Mouse (Mus musculus) brown adipose tissue, adult 24 weeks (tissue): ENCODE results near the gene Gm49510. TPM values are rescaled to one million over a fixed set of nuclear protein-coding genes. Genes with fewer than 3 reads are reported as not detected.
"Not testable (repeated sequence)": the region's sequence is repeated elsewhere in the genome, so short reads cannot be mapped to it uniquely, and the experiment has no call there.

Experiments used
- H3K27ac ChIP-seq: fragments of 200-500 bp; replicated peaks from 2 replicates; pipeline ENCODE4 v1.5.1; 2012; ENCODE audit warnings: low read depth, mild to moderate bottlenecking, low read length
- H3K4me1 ChIP-seq: fragments of 200-500 bp; 2 replicates; pipeline ENCODE4 v1.6.1; 2012; ENCODE audit warnings: low read length, mixed read lengths; ENCODE audit not compliant: control insufficient read depth, insufficient read depth, insufficient read length
- H3K4me3 ChIP-seq: fragments of 200-500 bp; 2 replicates; pipeline ENCODE4 v1.5.1; 2012; ENCODE audit warnings: low read depth, mild to moderate bottlenecking, low read length, moderate library complexity; ENCODE audit not compliant: insufficient read depth
- polyA plus RNA-seq: library from polyadenylated mRNA; stranded (reverse); fragments of >200 nt; gene quantifications from 2 replicates; pipeline ENCODE4 v1.2.4, GENCODE M21; 2012; ENCODE audit not compliant: missing spikeins, insufficient read depth, insufficient read length

Gm49510 gene
- polyA plus RNA-seq, 1 experiment, result not detected

GRCm38 (mm10) chr15:78873803-78874435 lies 25.5 kb upstream of the Gm49510 start:
- Histone ChIP-seq H3K27ac (no peak overlapping the region), H3K4me1 (peaks cover 4% of the 10 kb centered on the region), H3K4me3 (no peak overlapping the region)

GRCm38 (mm10) chr15:78874989-78875388 lies 24.5 kb upstream of the Gm49510 start:
- Histone ChIP-seq H3K27ac (no peak overlapping the region), H3K4me3 (no peak overlapping the region), H3K4me1 (peaks cover 5% of the 10 kb centered on the region)

GRCm38 (mm10) chr15:78875537-78875936 lies 23.9 kb upstream of the Gm49510 start:
- H3K4me1 ChIP-seq, result peaks cover 5% of the 10 kb centered on the region
- H3K27ac ChIP-seq, result no peak overlapping the region
- H3K4me3 ChIP-seq, result no peak overlapping the region

GRCm38 (mm10) chr15:78876258-78876696 lies 23.2 kb upstream of the Gm49510 start:
- Histone ChIP-seq H3K4me3 (peak overlapping the region; percentile 69), H3K4me1 (peaks cover 5% of the 10 kb centered on the region), H3K27ac (peak overlapping the region; percentile 99)

- H3K4me3 ChIP-seq, result peak within 1 kb of the TSS; percentile 69
- peak within 1 kb of the TSS; percentile 99 for H3K27ac ChIP-seq
- peaks cover 5% of the 10 kb centered on the region for H3K4me1 ChIP-seq
Observed at GRCm38 (mm10) chr15:78876991-78877809, 22.3 kb upstream of the Gm49510 start, which contains the start of gene Gga1. Gene Gga1 (plus strand): TSS chr15:78877190.

- Histone ChIP-seq H3K4me3 (peak overlapping the region; percentile 69), H3K4me1 (peaks cover 5% of the 10 kb centered on the region)
Observed at GRCm38 (mm10) chr15:78877810-78878390, 21.6 kb upstream of the Gm49510 start.

GRCm38 (mm10) chr15:78878792-78879516 lies 20.5 kb upstream of the Gm49510 start:
- peak overlapping the region; percentile 24 for H3K4me3 ChIP-seq
- not testable (repeated sequence) for H3K4me1 ChIP-seq
- peak overlapping the region; percentile 38 for H3K27ac ChIP-seq

More at GRCm38 (mm10) chr15:78877810-78878390, 21.6 kb upstream of the Gm49510 start:
- H3K27ac ChIP-seq, result peak overlapping the region; percentile 46

- Histone ChIP-seq H3K4me1 (peaks cover 5% of the 10 kb centered on the region), H3K27ac (no peak overlapping the region), H3K4me3 (no peak overlapping the region)
Observed at GRCm38 (mm10) chr15:78880432-78880831, 19.0 kb upstream of the Gm49510 start.

- H3K4me3 ChIP-seq, result no peak overlapping the region
- H3K4me1 ChIP-seq, result peaks cover 5% of the 10 kb centered on the region
- H3K27ac ChIP-seq, result no peak overlapping the region
Observed at GRCm38 (mm10) chr15:78881828-78882227, 17.6 kb upstream of the Gm49510 start.

- H3K4me3 ChIP-seq, result no peak overlapping the region
- no peaks in the 10 kb centered on the region for H3K4me1 ChIP-seq
- no peak overlapping the region for H3K27ac ChIP-seq
Observed at GRCm38 (mm10) chr15:78889401-78889853, 10.0 kb upstream of the Gm49510 start.

- Histone ChIP-seq H3K4me3 (no peak overlapping the region), H3K27ac (no peak overlapping the region), H3K4me1 (no peaks in the 10 kb centered on the region)
Observed at GRCm38 (mm10) chr15:78892440-78892839, 7.0 kb upstream of the Gm49510 start.

GRCm38 (mm10) chr15:78894726-78895125 lies 4.7 kb upstream of the Gm49510 start:
- no peak overlapping the region for H3K27ac ChIP-seq
- no peak overlapping the region for H3K4me3 ChIP-seq
- H3K4me1 ChIP-seq, result no peaks in the 10 kb centered on the region; the same call in 1 of the 2 replicates

- Histone ChIP-seq H3K4me3 (no peak overlapping the region), H3K4me1 (no peaks in the 10 kb centered on the region; the same call in 1 of the 2 replicates), H3K27ac (no peak overlapping the region)
Observed at GRCm38 (mm10) chr15:78895741-78896140, 3.7 kb upstream of the Gm49510 start.

GRCm38 (mm10) chr15:78896149-78896548 lies 3.3 kb upstream of the Gm49510 start:
- H3K4me3 ChIP-seq, result no peak overlapping the region
- no peaks in the 10 kb centered on the region; the same call in 1 of the 2 replicates for H3K4me1 ChIP-seq
- no peak overlapping the region for H3K27ac ChIP-seq

- Histone ChIP-seq H3K4me1 (no peaks in the 10 kb centered on the region; the same call in 1 of the 2 replicates), H3K27ac (no peak overlapping the region)
Observed at GRCm38 (mm10) chr15:78897488-78897887, 2.0 kb upstream of the Gm49510 start.

More at GRCm38 (mm10) chr15:78897488-78897887, 2.0 kb upstream of the Gm49510 start:
- H3K4me3 ChIP-seq, result no peak overlapping the region
